Mouse (Mus musculus): ENCODE measurements at regions not wholly inside any gene's neighbourhood (a gene's known extent, or its start where the extent isn't known, plus 50 kb on each side); places are given as distances from the start of the nearest gene placed in this dataset.
"Not testable (repeated sequence)": the region's sequence is repeated elsewhere in the genome, so short reads cannot be mapped to it uniquely, and the experiment has no call there.

GRCm38 (mm10) chr7:111969198-111969887, 54.0 kb upstream of the Usp47 start:
- DNase-seq, result peak; percentile 38 to 40

- no peak for DNase-seq
Observed at GRCm38 (mm10) chr7:111968261-111968660, 55.0 kb upstream of the Usp47 start.

- DNase-seq, result no peak
Observed at GRCm38 (mm10) chr7:111966716-111967115, 56.6 kb upstream of the Usp47 start.

- no peak for DNase-seq
Observed at GRCm38 (mm10) chr7:111963969-111964368, 59.3 kb upstream of the Usp47 start.

- no peak for DNase-seq
Observed at GRCm38 (mm10) chr7:111959977-111960376, 63.3 kb upstream of the Usp47 start.

GRCm38 (mm10) chr7:111956671-111957070, 66.6 kb upstream of the Usp47 start:
- no peak for DNase-seq

- no peak for DNase-seq
Observed at GRCm38 (mm10) chr7:111939631-111940030, 83.7 kb upstream of the Usp47 start.

GRCm38 (mm10) chr7:111937547-111937946, 85.8 kb upstream of the Usp47 start:
- DNase-seq, result no peak

GRCm38 (mm10) chr7:111937102-111937501, 86.2 kb upstream of the Usp47 start:
- DNase-seq, result no peak

GRCm38 (mm10) chr7:111932725-111933124, 90.6 kb upstream of the Usp47 start:
- DNase-seq, result no peak

GRCm38 (mm10) chr7:111919961-111920360, 103.3 kb upstream of the Usp47 start:
- no peak for DNase-seq

- no peak for DNase-seq
Observed at GRCm38 (mm10) chr7:111903741-111904231, 119.5 kb upstream of the Usp47 start.

GRCm38 (mm10) chr7:111897016-111897415, 117.2 kb upstream of the Galnt18 start:
- no peak for DNase-seq

- no peak for DNase-seq
Observed at GRCm38 (mm10) chr7:111896255-111896654, 116.5 kb upstream of the Galnt18 start.

- DNase-seq, result no peak
Observed at GRCm38 (mm10) chr7:111882991-111883390, 103.2 kb upstream of the Galnt18 start.

GRCm38 (mm10) chr7:111880067-111880675, 100.4 kb upstream of the Galnt18 start:
- no peak for DNase-seq

GRCm38 (mm10) chr7:111877591-111877990, 97.8 kb upstream of the Galnt18 start:
- DNase-seq, result no peak

GRCm38 (mm10) chr7:111875949-111876348, 96.2 kb upstream of the Galnt18 start:
- DNase-seq, result no peak

GRCm38 (mm10) chr7:111869337-111869736, 89.6 kb upstream of the Galnt18 start:
- no peak for DNase-seq

GRCm38 (mm10) chr7:111863035-111863434, 83.3 kb upstream of the Galnt18 start:
- no peak for DNase-seq

GRCm38 (mm10) chr7:111858291-111858690, 78.5 kb upstream of the Galnt18 start:
- not testable (repeated sequence) for DNase-seq

GRCm38 (mm10) chr7:111856977-111857376, 77.2 kb upstream of the Galnt18 start:
- DNase-seq, result no peak

- DNase-seq, result no peak
Observed at GRCm38 (mm10) chr7:111855309-111855708, 75.5 kb upstream of the Galnt18 start.

- DNase-seq, result no peak
Observed at GRCm38 (mm10) chr7:111846417-111846816, 66.6 kb upstream of the Galnt18 start.

- DNase-seq, result no peak
Observed at GRCm38 (mm10) chr7:111843715-111844114, 63.9 kb upstream of the Galnt18 start.
